Mouse (Mus musculus): ENCODE results near the gene Ppp1r11.

GRCm38 (mm10) chr17:36943691-36944090 is 7.8 kb downstream of the Ppp1r11 start:
- TF ChIP-seq CTCF (IDR thresholded peaks at IDR 0.05; ENCODE audit: low read depth), result no peak
- no peak for TF ChIP-seq EP300 (optimal IDR thresholded peaks at IDR 0.05)

Data from stomach, postnatal 0 days (tissue).